Mouse (Mus musculus) adrenal gland, postnatal 10 days (tissue): ENCODE results near the gene Dhh. TPM values are rescaled to one million over a fixed set of nuclear protein-coding genes. Genes with fewer than 3 reads are reported as not detected.

Experiments used
- DNase-seq: peaks from one replicate; pipeline ENCODE4 v3.0.0; 2021; ENCODE audit warnings: mixed read lengths
- total RNA-seq, 2 experiments: library from RNA; stranded (reverse); gene quantifications; 2 replicates each; pipeline ENCODE4 v1.2.3; 2021

Gene Dhh
- total RNA-seq, 2 experiments from 2014 or later = 2.6 to 3.2 TPM

GRCm38 (mm10) chr15:98916016-98916415, 17.7 kb upstream of the Dhh start:
- no peak for DNase-seq

GRCm38 (mm10) chr15:98914903-98915302, 16.6 kb upstream of the Dhh start:
- DNase-seq = no peak

- DNase-seq = peak; percentile 36
These were observed 6.4 kb upstream of the Dhh start for GRCm38 (mm10) chr15:98904692-98905091.

GRCm38 (mm10) chr15:98902600-98902999, 4.3 kb upstream of the Dhh start:
- DNase-seq = no peak

GRCm38 (mm10) chr15:98901530-98901929, 3.2 kb upstream of the Dhh start:
- no peak for DNase-seq

GRCm38 (mm10) chr15:98897495-98897894, 845 bp downstream of the Dhh start:
- peak; percentile 37 for DNase-seq

GRCm38 (mm10) chr15:98895635-98896589, 2.4 kb downstream of the Dhh start:
- peak; percentile 74 for DNase-seq

- peak; percentile 35 for DNase-seq
These were observed 3.4 kb downstream of the Dhh start for GRCm38 (mm10) chr15:98894746-98895634.

GRCm38 (mm10) chr15:98893940-98894745, 4.2 kb downstream of the Dhh start, which contains the start of gene Rhebl1:
Gene Rhebl1, minus strand, starts transcription at chr15:98894540.
- peak; percentile 56 for DNase-seq

GRCm38 (mm10) chr15:98893036-98893435, 5.3 kb downstream of the Dhh start:
- DNase-seq = no peak

- peak; percentile 71 for DNase-seq
These were observed 6.3 kb downstream of the Dhh start for GRCm38 (mm10) chr15:98891907-98892606.

GRCm38 (mm10) chr15:98891198-98891742, 7.1 kb downstream of the Dhh start:
- no peak for DNase-seq

- no peak for DNase-seq
These were observed 10.8 kb downstream of the Dhh start for GRCm38 (mm10) chr15:98887526-98887925.

- no peak for DNase-seq
These were observed 11.5 kb downstream of the Dhh start for GRCm38 (mm10) chr15:98886667-98887387.

- no peak for DNase-seq
These were observed 14.2 kb downstream of the Dhh start for GRCm38 (mm10) chr15:98884106-98884505.

GRCm38 (mm10) chr15:98883661-98884060, 14.7 kb downstream of the Dhh start:
- no peak for DNase-seq

GRCm38 (mm10) chr15:98881656-98882008, 16.7 kb downstream of the Dhh start:
- DNase-seq = no peak

GRCm38 (mm10) chr15:98880978-98881655, 17.2 kb downstream of the Dhh start:
- DNase-seq = peak; percentile 91

GRCm38 (mm10) chr15:98877331-98877730, 21.0 kb downstream of the Dhh start:
- DNase-seq = peak; percentile 78
